Mouse (Mus musculus) testis, adult 2 months (tissue): ENCODE results near the gene Fam47e. TPM values are rescaled to one million over a fixed set of nuclear protein-coding genes. Genes with fewer than 3 reads are reported as not detected.
"Not testable (repeated sequence)": the region's sequence is repeated elsewhere in the genome, so short reads cannot be mapped to it uniquely, and the experiment has no call there.

ENCODE experiments used
- H3K27ac ChIP-seq: fragments of 200-500 bp; 2 replicates; pipeline ENCODE4 v1.5.1; 2012; ENCODE audit warnings: low read depth, low read length; ENCODE audit not compliant: control insufficient read depth, insufficient read depth
- H3K27me3 ChIP-seq: fragments of 200-500 bp; 2 replicates; pipeline ENCODE4 v1.6.1; 2012; ENCODE audit warnings: mild to moderate bottlenecking, low read length, moderate library complexity; ENCODE audit not compliant: control insufficient read depth, insufficient read depth
- H3K36me3 ChIP-seq: fragments of 200-500 bp; 2 replicates; pipeline ENCODE4 v1.6.1; 2012; ENCODE audit warnings: mild to moderate bottlenecking, low read length; ENCODE audit not compliant: control insufficient read depth, insufficient read depth
- H3K4me1 ChIP-seq: fragments of 200-500 bp; 2 replicates; pipeline ENCODE4 v1.6.1; 2012; ENCODE audit warnings: low read length; ENCODE audit not compliant: control insufficient read depth, insufficient read depth
- H3K4me3 ChIP-seq: fragments of 200-500 bp; 2 replicates; pipeline ENCODE4 v1.5.1; 2012; ENCODE audit warnings: low read depth, mild to moderate bottlenecking, low read length, moderate library complexity, mixed read lengths; ENCODE audit not compliant: control insufficient read depth
- CTCF ChIP-seq: fragments of 200-500 bp; IDR thresholded peaks from 2 replicates; pipeline ENCODE4 v1.5.1; 2012; ENCODE audit warnings: low read depth, mild to moderate bottlenecking, inconsistent platforms, low read length, moderate library complexity; ENCODE audit not compliant: control insufficient read depth, insufficient read depth, insufficient replicate concordance
- POLR2A ChIP-seq: fragments of 200-500 bp; IDR thresholded peaks from 2 replicates; pipeline ENCODE4 v1.6.1; 2012; ENCODE audit warnings: low read depth, mild to moderate bottlenecking, inconsistent platforms, low read length, moderate library complexity; ENCODE audit not compliant: control insufficient read depth
- polyA plus RNA-seq: library from polyadenylated mRNA; depleted of rRNA; stranded (reverse); fragments of >200 nt; gene quantifications from 2 replicates; pipeline ENCODE4 v1.2.3, GENCODE M21; 2012; rRNA removed

Fam47e gene
- not detected in 2 replicates for polyA plus RNA-seq

DNA sequence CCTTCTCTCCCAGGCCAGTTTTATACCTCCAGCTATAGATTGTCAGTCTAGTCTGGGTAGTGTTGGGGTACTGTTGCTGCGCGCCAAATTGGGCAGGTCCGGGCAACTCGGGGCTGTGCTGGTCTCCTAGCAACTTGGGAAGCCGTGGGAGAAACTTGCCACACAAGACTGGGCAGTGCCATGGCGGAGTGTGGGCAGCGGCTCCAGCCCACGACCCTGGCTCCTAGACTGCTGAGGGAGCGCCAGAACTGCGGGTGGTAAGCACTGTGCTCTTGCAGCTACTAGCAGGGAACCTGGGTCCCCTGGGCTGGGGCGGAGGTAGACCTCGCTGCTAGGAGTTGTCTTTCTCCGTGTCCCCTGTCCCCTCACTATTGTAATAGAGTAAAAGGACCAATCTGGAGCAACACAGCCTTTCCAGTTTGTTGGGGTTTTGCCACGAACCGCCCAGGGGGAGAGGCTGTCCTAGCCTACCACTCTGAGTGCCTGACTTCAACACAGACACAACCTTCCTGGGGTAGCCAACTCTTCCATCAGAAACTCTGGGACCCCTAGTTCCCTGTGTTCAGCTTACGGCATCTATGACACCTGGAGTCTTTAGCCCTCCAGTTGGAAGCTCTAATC, at the start of gene Fam47e:
TSS of gene Fam47e (plus strand) at position 179 of the 621 bp plus-strand sequence.
- H3K4me3 ChIP-seq: no peak within 1 kb of the TSS
- no peaks in the 10 kb centered on the region for H3K36me3 ChIP-seq
- no peak within 1 kb of the TSS for H3K27ac ChIP-seq
- H3K27me3 ChIP-seq: no peaks in the 10 kb centered on the region
- H3K4me1 ChIP-seq: no peaks in the 10 kb centered on the region
- no peak for TF ChIP-seq POLR2A
- no peak for TF ChIP-seq CTCF

DNA sequence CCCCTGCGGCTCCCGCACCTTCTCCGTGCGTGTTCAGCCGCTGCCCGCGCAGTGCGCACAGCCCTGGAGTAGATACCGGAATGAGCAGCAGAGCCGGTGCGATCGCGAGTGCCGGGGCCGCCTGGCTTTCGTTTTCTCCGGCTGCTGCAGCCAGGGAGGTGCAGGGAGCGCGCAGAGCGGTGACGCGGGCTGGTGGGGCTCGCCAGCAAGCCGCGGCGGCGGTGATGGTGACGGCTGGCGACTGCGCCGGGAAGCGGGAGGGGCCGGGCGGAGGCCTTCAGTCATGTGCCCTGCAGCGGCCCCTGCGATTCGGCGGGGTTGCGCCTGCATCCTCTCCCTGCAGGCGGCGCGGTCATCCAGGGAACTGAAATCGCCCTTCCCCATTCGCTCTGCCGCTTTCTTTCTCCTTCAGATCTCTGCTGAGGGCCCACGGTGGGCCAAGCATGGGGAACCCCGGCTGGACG, 49.4 kb upstream of the Fam47e start:
- Histone ChIP-seq H3K4me1 (no peaks in the 10 kb centered on the region; the same call in none of the 2 replicates), H3K27me3 (no peaks in the 10 kb centered on the region), H3K36me3 (no peaks in the 10 kb centered on the region), H3K27ac (peak overlapping the region; percentile 59), H3K4me3 (peak overlapping the region; percentile 70)
- TF ChIP-seq POLR2A (no peak), CTCF (peak; percentile 28; the same call in 1 of the 2 replicates)

GRCm38 (mm10) chr5:92506301-92506729, 48.6 kb upstream of the Fam47e start:
- Histone ChIP-seq H3K27ac (no peak overlapping the region), H3K36me3 (no peaks in the 10 kb centered on the region), H3K4me3 (no peak overlapping the region), H3K27me3 (no peaks in the 10 kb centered on the region), H3K4me1 (no peaks in the 10 kb centered on the region; the same call in none of the 2 replicates)
- TF ChIP-seq POLR2A (no peak), CTCF (no peak)

DNA sequence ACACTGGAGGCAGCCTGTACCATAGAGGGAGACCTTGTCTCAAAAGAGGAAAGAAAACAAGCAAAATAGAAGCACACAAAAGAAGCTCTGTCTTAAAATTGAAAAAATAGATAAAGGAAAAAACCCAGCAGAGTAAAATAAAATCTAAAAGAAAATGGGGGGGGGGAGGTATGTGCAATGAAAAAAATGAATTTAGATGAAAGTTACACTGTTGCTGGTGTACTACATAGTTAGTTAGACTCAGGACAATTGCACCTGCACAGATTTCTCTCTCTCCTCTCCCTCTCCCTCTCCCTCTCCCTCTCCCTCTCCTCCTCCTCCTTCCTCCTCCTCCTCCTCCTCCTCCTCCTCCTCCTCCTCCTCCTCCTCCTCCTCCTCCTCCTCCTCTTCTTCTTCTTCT, 48.1 kb upstream of the Fam47e start, which contains the start of gene Scarb2:
TSS of gene Scarb2 (minus strand) at position 101 of the 400 bp plus-strand sequence.
- H3K4me1 ChIP-seq: no peaks in the 10 kb centered on the region; the same call in none of the 2 replicates
- TF ChIP-seq CTCF (no peak), POLR2A (no peak)
- peak within 1 kb of the TSS; percentile 70 for H3K4me3 ChIP-seq
- peak within 1 kb of the TSS; percentile 59; the same call in 1 of the 2 replicates for H3K27ac ChIP-seq
- no peaks in the 10 kb centered on the region for H3K27me3 ChIP-seq
- no peaks in the 10 kb centered on the region for H3K36me3 ChIP-seq

GRCm38 (mm10) chr5:92508853-92509252, 46.0 kb upstream of the Fam47e start:
- Histone ChIP-seq H3K27ac (no peak overlapping the region), H3K4me1 (no peaks in the 10 kb centered on the region; the same call in none of the 2 replicates), H3K27me3 (no peaks in the 10 kb centered on the region), H3K36me3 (no peaks in the 10 kb centered on the region), H3K4me3 (no peak overlapping the region)
- no peak for TF ChIP-seq CTCF
- no peak for TF ChIP-seq POLR2A

GRCm38 (mm10) chr5:92511256-92511655, 43.6 kb upstream of the Fam47e start:
- Histone ChIP-seq H3K4me1 (no peaks in the 10 kb centered on the region), H3K36me3 (no peaks in the 10 kb centered on the region), H3K27ac (no peak overlapping the region), H3K4me3 (no peak overlapping the region), H3K27me3 (no peaks in the 10 kb centered on the region)
- TF ChIP-seq CTCF (no peak), POLR2A (no peak)

DNA sequence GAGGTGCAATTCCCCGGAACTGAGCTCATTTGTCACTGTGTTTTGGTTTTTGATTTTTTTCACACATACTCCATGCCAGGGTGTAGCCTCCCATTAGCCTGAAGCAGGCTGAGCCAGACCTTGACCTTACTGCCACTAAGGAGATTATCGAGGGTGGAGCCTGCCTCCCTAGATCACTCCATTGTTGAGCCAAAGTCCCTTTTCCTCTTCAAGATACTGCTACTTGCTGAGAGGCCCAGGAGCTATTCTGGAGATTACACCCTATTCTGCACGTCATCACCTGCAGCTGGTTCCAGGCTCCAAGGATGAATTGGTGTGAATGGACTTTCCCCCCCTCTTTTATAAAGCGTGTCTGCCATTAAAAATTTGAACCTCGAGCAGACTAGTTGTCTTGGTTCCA, 42.8 kb upstream of the Fam47e start:
- TF ChIP-seq CTCF (no peak), POLR2A (no peak)
- Histone ChIP-seq H3K27me3 (no peaks in the 10 kb centered on the region), H3K4me3 (no peak overlapping the region), H3K4me1 (no peaks in the 10 kb centered on the region), H3K36me3 (no peaks in the 10 kb centered on the region), H3K27ac (no peak overlapping the region)

- not testable (repeated sequence) for H3K4me3 ChIP-seq, H3K4me1 ChIP-seq, H3K36me3 ChIP-seq, H3K27ac ChIP-seq, H3K27me3 ChIP-seq
Measured at GRCm38 (mm10) chr5:92521131-92521530, 33.7 kb upstream of the Fam47e start.
